Mouse (Mus musculus): ENCODE measurements at regions not wholly inside any gene's neighbourhood (a gene's known extent, or its start where the extent isn't known, plus 50 kb on each side); places are given as distances from the start of the nearest gene placed in this dataset.
"Not testable (repeated sequence)": the region's sequence is repeated elsewhere in the genome, so short reads cannot be mapped to it uniquely, and the experiment has no call there.

- H3K27me3 ChIP-seq (replicated peaks; ENCODE audit: control insufficient read depth, insufficient read depth, low read length) = no peaks in the 10 kb centered on the region
- H3K9me3 ChIP-seq (ENCODE audit: control insufficient read depth, low read length) = no peaks in the 10 kb centered on the region
- H3K4me3 ChIP-seq (ENCODE audit: low read length) = no peak overlapping the region
- no peak for ATAC-seq
- H3K4me2 ChIP-seq (ENCODE audit: low read depth, low read length) = no peak overlapping the region
- H3K36me3 ChIP-seq (ENCODE audit: control insufficient read depth, insufficient read depth, low read length) = no peaks in the 10 kb centered on the region
- 36% methylated on average over 7 of the region's 7 CpGs for WGBS
- H3K9ac ChIP-seq (ENCODE audit: low read depth, low read length) = no peak overlapping the region
- no peaks in the 10 kb centered on the region for H3K4me1 ChIP-seq (ENCODE audit: control insufficient read depth, insufficient read depth, low read length)
- H3K27ac ChIP-seq (ENCODE audit: low read length) = no peak overlapping the region
These were observed 106.7 kb upstream of the Ipo5 start for GRCm38 (mm10) chr14:120804183-120804848.

- no peak for ATAC-seq
- Histone ChIP-seq H3K4me1 (ENCODE audit: control insufficient read depth, insufficient read depth, low read length) (no peaks in the 10 kb centered on the region), H3K4me2 (ENCODE audit: low read depth, low read length) (no peak overlapping the region), H3K36me3 (ENCODE audit: control insufficient read depth, insufficient read depth, low read length) (no peaks in the 10 kb centered on the region), H3K9ac (ENCODE audit: low read depth, low read length) (no peak overlapping the region), H3K27ac (ENCODE audit: low read length) (no peak overlapping the region), H3K27me3 (replicated peaks; ENCODE audit: control insufficient read depth, insufficient read depth, low read length) (no peaks in the 10 kb centered on the region), H3K4me3 (ENCODE audit: low read length) (no peak overlapping the region), H3K9me3 (ENCODE audit: control insufficient read depth, low read length) (no peaks in the 10 kb centered on the region)
- 59% methylated on average over 6 of the region's 6 CpGs for WGBS
These were observed 105.9 kb upstream of the Ipo5 start for GRCm38 (mm10) chr14:120805137-120805536.

GRCm38 (mm10) chr14:120805816-120806552 is 105.0 kb upstream of the Ipo5 start:
- peak; percentile 36; the same call in 1 of the 2 replicates for ATAC-seq
- not testable (repeated sequence) for H3K36me3 ChIP-seq (ENCODE audit: control insufficient read depth, insufficient read depth, low read length); H3K9ac ChIP-seq (ENCODE audit: low read depth, low read length); H3K27me3 ChIP-seq (replicated peaks; ENCODE audit: control insufficient read depth, insufficient read depth, low read length); H3K4me3 ChIP-seq (ENCODE audit: low read length); H3K4me1 ChIP-seq (ENCODE audit: control insufficient read depth, insufficient read depth, low read length); H3K9me3 ChIP-seq (ENCODE audit: control insufficient read depth, low read length)
- 43% methylated on average over 12 of the region's 12 CpGs for WGBS
- Histone ChIP-seq H3K27ac (ENCODE audit: low read length) (peak overlapping the region; percentile 8; the same call in 1 of the 2 replicates), H3K4me2 (ENCODE audit: low read depth, low read length) (peak overlapping the region; percentile 12; the same call in 1 of the 2 replicates)

- H3K36me3 ChIP-seq (ENCODE audit: control insufficient read depth, insufficient read depth, low read length) = no peaks in the 10 kb centered on the region
- no peaks in the 10 kb centered on the region for H3K27me3 ChIP-seq (replicated peaks; ENCODE audit: control insufficient read depth, insufficient read depth, low read length)
- H3K4me1 ChIP-seq (ENCODE audit: control insufficient read depth, insufficient read depth, low read length) = no peaks in the 10 kb centered on the region
- no peak overlapping the region for H3K4me3 ChIP-seq (ENCODE audit: low read length)
- peak overlapping the region; percentile 8; the same call in 1 of the 2 replicates for H3K27ac ChIP-seq (ENCODE audit: low read length)
- WGBS = 39% methylated on average over 9 of the region's 10 CpGs
- no peak overlapping the region for H3K9ac ChIP-seq (ENCODE audit: low read depth, low read length)
- peak; percentile 53 for ATAC-seq
- H3K9me3 ChIP-seq (ENCODE audit: control insufficient read depth, low read length) = no peaks in the 10 kb centered on the region
- H3K4me2 ChIP-seq (ENCODE audit: low read depth, low read length) = 0 out of 2 replicates have a peak overlapping the region, but pooled peaks have one; percentile 12
These were observed 104.5 kb upstream of the Ipo5 start for GRCm38 (mm10) chr14:120806553-120806893.

- Histone ChIP-seq H3K9ac (ENCODE audit: low read depth, low read length) (no peak overlapping the region), H3K9me3 (ENCODE audit: control insufficient read depth, low read length) (no peaks in the 10 kb centered on the region)
- WGBS = 86% methylated on average over 6 of the region's 6 CpGs
These were observed 101.7 kb upstream of the Ipo5 start for GRCm38 (mm10) chr14:120809321-120809720.

GRCm38 (mm10) chr14:120813938-120814337 is 97.1 kb upstream of the Ipo5 start:
- ATAC-seq = no peak
- Histone ChIP-seq H3K9ac (ENCODE audit: low read depth, low read length) (no peak overlapping the region), H3K4me1 (ENCODE audit: control insufficient read depth, insufficient read depth, low read length) (no peaks in the 10 kb centered on the region), H3K27ac (ENCODE audit: low read length) (no peak overlapping the region), H3K4me2 (ENCODE audit: low read depth, low read length) (no peak overlapping the region), H3K27me3 (replicated peaks; ENCODE audit: control insufficient read depth, insufficient read depth, low read length) (no peaks in the 10 kb centered on the region), H3K9me3 (ENCODE audit: control insufficient read depth, low read length) (no peaks in the 10 kb centered on the region), H3K4me3 (ENCODE audit: low read length) (no peak overlapping the region), H3K36me3 (ENCODE audit: control insufficient read depth, insufficient read depth, low read length) (no peaks in the 10 kb centered on the region)
- 82% methylated on average over 9 of the region's 9 CpGs for WGBS

More at GRCm38 (mm10) chr14:120809321-120809720, 101.7 kb upstream of the Ipo5 start:
- H3K27me3 ChIP-seq (replicated peaks; ENCODE audit: control insufficient read depth, insufficient read depth, low read length) = no peaks in the 10 kb centered on the region
- no peaks in the 10 kb centered on the region for H3K4me1 ChIP-seq (ENCODE audit: control insufficient read depth, insufficient read depth, low read length)
- no peak overlapping the region for H3K27ac ChIP-seq (ENCODE audit: low read length)
- ATAC-seq = no peak
- H3K4me2 ChIP-seq (ENCODE audit: low read depth, low read length) = no peak overlapping the region
- no peaks in the 10 kb centered on the region for H3K36me3 ChIP-seq (ENCODE audit: control insufficient read depth, insufficient read depth, low read length)
- H3K4me3 ChIP-seq (ENCODE audit: low read length) = no peak overlapping the region

- H3K27me3 ChIP-seq (replicated peaks; ENCODE audit: control insufficient read depth, insufficient read depth, low read length); H3K27ac ChIP-seq (ENCODE audit: low read length); H3K36me3 ChIP-seq (ENCODE audit: control insufficient read depth, insufficient read depth, low read length); H3K9me3 ChIP-seq (ENCODE audit: control insufficient read depth, low read length); H3K9ac ChIP-seq (ENCODE audit: low read depth, low read length); ATAC-seq; H3K4me3 ChIP-seq (ENCODE audit: low read length); H3K4me1 ChIP-seq (ENCODE audit: control insufficient read depth, insufficient read depth, low read length); H3K4me2 ChIP-seq (ENCODE audit: low read depth, low read length): not testable (repeated sequence)
- WGBS = 77% methylated on average over 3 of the region's 3 CpGs
These were observed 95.9 kb upstream of the Ipo5 start for GRCm38 (mm10) chr14:120815126-120815525.

- H3K36me3 ChIP-seq (ENCODE audit: control insufficient read depth, insufficient read depth, low read length) = no peaks in the 10 kb centered on the region
- no peak overlapping the region for H3K27ac ChIP-seq (ENCODE audit: low read length)
- no peaks in the 10 kb centered on the region for H3K4me1 ChIP-seq (ENCODE audit: control insufficient read depth, insufficient read depth, low read length)
- 92% methylated on average over 2 of the region's 2 CpGs for whole genome bisulfite sequencing
- no peaks in the 10 kb centered on the region for H3K27me3 ChIP-seq (replicated peaks; ENCODE audit: control insufficient read depth, insufficient read depth, low read length)
- H3K4me3 ChIP-seq (ENCODE audit: low read length) = no peak overlapping the region
- H3K4me2 ChIP-seq (ENCODE audit: low read depth, low read length) = no peak overlapping the region
- no peak for ATAC-seq
- H3K9me3 ChIP-seq (ENCODE audit: control insufficient read depth, low read length) = no peaks in the 10 kb centered on the region
- no peak overlapping the region for H3K9ac ChIP-seq (ENCODE audit: low read depth, low read length)
These were observed 94.5 kb upstream of the Ipo5 start for GRCm38 (mm10) chr14:120816529-120816928.

- Histone ChIP-seq H3K27me3 (replicated peaks; ENCODE audit: control insufficient read depth, insufficient read depth, low read length) (no peaks in the 10 kb centered on the region), H3K36me3 (ENCODE audit: control insufficient read depth, insufficient read depth, low read length) (no peaks in the 10 kb centered on the region), H3K9ac (ENCODE audit: low read depth, low read length) (no peak overlapping the region), H3K4me3 (ENCODE audit: low read length) (no peak overlapping the region), H3K4me2 (ENCODE audit: low read depth, low read length) (no peak overlapping the region), H3K4me1 (ENCODE audit: control insufficient read depth, insufficient read depth, low read length) (no peaks in the 10 kb centered on the region), H3K27ac (ENCODE audit: low read length) (no peak overlapping the region), H3K9me3 (ENCODE audit: control insufficient read depth, low read length) (no peaks in the 10 kb centered on the region)
- 81% methylated on average over 4 of the region's 4 CpGs for WGBS
- ATAC-seq = no peak
These were observed 84.8 kb upstream of the Ipo5 start for GRCm38 (mm10) chr14:120826187-120826586.

Measured in intestine, embryonic 16.5 days (tissue).